Mouse (Mus musculus) R1 (cell line): ENCODE measurements around the gene Cisd2.

ENCODE experiments used
- DNase-seq: peaks from one replicate; pipeline ENCODE4 v3.0.0-alpha.2; 2018; ENCODE audit warnings: low read depth, low spot score

Cisd2 gene

DNA sequence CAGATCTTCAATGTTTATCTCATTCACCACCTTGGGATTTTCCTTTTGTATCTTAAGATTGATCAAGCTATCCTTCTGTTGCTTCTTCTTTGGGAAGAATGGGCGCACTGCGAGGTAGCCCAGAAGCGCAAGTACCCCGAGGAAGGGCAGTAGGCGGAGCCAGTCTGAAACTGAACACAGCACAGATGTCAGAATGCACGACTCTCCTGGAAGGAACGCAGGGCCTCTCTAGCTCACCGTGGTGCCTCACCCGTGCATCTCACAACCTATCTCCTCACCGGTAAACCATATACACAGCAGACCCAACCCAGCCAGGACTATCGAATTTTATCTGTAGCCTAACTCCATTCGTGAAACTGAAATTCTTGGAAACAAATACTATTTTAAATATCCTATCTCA lies 12.7 kb downstream of the Cisd2 start:
- DNase-seq: peak; percentile 36

DNA sequence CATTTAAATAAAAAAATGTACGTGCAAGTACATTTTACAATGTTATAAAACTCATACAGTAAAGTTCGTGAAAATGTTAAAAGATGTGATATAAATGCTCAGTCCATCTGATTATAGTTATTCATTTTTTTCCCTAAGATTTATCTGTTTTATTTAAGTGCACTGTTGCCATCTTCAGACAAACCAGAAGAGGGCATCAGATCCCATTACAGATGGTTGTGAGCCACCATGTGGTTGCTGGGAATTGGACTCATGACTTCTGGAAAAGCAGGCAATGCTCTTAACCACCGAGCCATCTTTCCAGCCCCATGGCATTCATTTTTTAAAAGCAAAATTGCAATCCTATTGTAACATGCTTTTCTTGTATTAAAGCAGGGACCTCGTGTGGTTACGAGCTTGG lies 14.5 kb downstream of the Cisd2 start:
- peak; percentile 68 for DNase-seq

DNA sequence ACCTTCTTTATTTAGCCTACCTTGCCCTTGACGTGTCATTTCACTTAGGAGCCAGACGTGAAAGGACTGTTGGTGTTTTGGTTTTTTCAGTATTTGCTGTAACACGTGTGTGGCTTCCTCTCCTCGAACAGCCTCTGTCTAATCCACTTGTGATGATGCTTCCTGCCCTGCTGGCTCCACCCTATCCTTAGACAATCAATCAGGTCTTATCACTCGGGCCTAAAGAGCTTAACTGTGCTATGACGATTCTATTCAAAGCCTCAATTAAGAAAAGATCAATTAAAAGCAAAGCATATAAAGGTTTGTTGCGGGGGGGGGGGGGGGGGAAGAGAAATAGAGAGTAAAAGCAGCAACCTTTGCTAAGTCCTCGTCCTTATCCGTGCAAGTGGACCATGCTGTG lies 16.4 kb downstream of the Cisd2 start:
- no peak for DNase-seq

DNA sequence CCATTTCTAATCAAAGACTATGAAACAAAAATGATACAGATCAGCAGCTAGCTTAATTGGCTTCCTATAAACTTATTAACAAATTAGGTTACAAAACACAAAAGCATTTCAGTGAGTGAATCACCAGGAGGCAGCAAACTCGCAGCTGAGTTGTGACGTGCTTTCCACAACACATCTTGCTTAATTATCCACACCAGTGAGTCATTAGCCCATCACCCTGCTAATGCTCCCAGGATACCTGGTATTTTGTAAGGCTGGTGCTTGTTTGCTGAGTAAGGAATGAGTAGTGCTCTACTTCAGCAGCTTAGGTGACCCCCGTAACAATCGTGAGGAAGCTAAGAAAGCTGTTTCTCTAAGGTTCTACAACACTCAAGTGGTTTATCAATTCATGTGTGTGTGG lies 19.1 kb downstream of the Cisd2 start:
- no peak for DNase-seq

DNA sequence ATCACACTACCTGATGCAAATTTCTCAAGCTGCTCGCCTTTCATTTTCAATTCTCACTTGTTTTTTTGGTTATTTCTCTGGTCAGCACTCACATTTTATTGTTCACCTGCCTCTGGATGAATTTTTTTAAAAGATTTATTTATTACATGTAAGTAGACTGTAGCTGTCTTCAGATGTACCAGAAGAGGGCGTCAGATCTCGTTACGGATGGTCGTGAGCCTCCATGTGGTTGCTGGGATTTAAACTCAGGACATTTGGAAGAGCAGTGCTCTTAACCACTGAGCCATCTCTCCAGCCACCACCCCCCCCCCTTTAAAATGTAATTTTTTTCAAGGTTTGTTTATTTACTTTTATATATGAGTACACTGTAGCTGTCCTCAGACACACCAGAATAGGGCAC lies 19.9 kb downstream of the Cisd2 start:
- DNase-seq: peak; percentile 61

DNA sequence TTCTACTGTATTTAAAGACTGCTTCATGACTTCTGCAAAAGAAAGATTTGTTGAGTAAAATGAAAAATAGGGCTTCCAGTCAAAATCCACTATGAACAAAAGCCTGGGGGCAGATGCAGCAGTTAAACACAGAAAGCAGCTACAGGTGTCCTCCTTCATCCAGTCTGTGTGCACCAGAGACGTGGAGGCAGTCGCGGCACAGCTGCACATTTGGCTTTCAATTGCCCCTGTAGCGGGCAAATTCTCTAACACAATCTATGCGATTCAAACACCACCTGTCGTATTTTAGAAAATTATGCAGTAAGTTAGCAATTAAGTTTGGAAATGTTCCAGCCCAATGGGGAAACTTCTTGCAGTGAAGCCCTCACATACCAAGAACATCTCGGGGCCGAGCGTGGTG lies 20.5 kb downstream of the Cisd2 start:
- no peak for DNase-seq

DNA sequence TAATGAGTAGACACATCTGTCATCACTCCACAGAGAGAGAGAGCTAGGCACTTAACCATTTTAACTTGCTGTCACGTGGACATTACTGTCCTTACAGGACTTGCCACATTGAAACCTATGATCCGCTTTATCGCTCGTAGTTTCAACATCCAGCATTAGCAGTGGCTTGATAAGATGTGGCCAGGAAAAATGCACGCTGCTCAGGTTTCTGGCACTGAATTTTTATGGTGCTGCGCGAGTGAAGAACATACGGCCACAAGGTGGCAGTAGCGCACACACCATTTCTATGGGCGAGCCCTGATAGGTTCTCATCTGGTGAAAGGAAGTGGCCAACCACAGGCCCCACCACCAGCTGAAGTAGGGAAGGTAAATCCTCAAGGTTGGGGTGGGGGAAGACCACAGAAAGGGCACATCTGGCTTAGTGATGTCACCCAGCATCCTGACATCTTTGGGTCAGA lies 21.5 kb downstream of the Cisd2 start:
- DNase-seq: peak; percentile 89

DNA sequence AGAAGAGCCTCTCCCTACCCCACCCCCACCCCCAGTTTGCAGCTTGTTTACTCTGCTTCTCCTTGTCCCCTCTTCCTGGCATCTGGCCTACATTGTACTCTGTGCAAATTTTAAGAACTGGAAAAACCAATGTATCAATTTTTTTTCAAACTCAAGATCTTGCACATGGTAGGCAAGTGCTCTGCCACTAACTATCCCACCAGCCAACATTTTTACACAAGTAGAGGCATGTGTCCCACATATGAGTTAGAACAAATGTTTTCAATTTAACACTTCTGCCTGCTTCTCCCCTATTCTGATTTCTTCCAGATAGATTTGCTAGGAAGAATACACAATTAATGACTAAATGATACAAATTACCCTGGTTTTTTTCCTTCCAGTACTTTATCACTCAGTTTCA lies 26.6 kb downstream of the Cisd2 start:
- no peak for DNase-seq

DNA sequence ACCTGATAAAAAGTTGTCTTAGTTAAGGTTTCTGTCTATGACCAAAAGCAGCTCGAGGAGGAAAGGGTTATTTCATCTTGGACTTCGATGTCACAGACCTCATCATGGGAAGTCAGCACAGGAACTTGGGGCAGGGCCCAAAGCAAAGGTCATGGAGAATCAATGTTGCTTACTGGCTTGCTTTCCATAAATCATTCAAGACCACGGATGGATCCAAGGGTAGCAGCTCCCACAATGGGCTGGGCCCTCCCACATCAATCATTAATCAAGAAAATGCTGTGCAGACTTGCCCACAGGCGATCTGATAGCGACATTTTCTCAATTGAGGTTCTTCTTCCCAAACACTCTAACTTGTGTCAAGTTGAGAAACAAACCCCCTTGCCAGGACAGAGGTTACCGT lies 27.6 kb downstream of the Cisd2 start:
- no peak for DNase-seq

DNA sequence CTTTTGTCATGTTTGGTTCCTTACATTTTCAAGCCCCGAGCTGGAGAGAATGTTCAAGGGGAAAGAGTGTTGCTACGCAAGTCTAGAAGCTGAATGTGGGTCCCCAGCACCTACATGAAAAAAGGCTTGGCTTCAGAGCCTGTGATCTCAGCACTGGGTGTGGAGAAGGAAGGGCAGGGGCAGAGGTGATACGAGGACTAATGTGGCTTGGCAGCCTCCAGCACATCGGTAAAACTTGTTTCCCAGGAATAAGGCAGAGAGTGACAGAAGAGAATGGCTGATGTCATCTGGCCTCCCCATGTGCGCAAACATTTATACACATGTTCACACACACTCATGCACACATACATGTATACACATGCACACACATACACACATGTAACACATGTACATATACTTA lies 28.6 kb downstream of the Cisd2 start:
- DNase-seq: no peak

DNA sequence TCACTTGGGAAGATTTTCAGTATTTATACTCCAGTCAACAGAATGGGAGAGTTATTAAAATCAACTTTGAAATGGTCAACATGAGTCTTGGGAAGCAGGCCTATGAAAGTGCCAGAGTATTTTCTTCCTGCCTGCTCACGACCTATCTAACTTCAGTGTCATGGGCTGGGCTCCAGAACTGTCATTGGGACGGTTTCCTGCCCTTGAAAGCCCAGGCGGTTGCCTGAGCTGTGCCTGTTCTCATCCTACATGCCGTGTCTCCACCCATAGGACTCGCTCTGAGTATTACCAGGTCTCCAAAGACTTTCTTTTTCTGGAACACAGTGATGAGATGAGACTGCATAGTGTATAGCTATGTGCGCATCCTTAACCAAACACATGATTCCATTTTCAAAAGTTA lies 30.5 kb downstream of the Cisd2 start:
- DNase-seq: no peak

DNA sequence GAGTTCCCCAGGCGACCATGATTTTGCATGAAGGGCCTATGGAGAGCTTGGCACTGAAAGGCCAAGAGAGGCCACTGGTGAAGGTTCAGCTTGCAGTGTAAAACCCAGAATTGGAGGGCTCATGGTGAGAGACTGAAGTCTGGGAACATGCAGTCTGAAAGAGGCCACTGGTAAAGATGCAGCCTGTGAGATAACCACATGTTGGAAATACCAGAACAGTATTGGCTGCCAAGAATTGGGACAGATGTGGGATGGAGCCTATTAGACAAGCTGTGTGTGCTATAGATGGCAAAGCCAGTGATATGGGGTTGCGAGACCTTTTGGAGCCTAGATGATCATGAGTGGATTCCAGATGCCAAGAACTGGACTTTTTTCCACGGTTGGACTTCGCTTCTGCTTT lies 43.9 kb downstream of the Cisd2 start:
- DNase-seq: no peak

DNA sequence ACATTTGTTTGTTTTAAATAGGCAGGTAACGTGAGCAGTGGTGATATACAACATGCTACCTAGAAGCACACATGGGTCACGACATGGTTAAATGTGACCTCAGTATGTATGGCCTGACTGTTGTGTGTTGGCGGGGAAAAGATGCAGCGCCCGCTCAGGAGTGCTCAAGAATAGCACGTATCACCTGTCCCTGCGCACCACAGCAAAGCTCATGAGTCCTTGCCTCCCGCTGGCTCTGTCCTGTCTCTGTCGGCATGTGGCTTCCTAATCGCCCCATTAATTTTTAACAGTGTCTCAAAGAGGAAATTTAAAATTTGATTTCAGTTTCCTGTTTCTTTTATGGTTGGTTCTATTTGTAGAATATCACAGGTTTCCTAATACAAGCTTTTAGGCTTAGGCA lies 46.3 kb downstream of the Cisd2 start:
- no peak for DNase-seq

DNA sequence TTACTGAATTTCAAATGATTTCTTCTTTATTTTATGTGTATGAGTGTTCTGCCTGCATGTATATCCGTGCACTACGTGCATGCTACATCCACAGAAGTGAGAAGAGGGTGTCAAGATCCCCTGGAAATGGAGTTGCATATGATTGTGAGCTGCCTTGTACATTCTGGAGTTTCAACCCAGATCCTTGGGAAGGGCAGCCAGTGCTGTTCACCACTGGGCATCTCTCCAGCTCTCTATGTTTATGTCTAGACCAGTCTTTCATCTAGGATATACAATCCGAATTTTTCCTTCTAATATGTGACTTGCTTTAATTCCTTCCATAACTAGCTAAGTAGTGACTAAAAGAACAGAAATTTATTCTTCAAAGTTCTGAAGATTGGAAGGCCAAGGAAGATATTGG lies 47.9 kb downstream of the Cisd2 start:
- no peak for DNase-seq

DNA sequence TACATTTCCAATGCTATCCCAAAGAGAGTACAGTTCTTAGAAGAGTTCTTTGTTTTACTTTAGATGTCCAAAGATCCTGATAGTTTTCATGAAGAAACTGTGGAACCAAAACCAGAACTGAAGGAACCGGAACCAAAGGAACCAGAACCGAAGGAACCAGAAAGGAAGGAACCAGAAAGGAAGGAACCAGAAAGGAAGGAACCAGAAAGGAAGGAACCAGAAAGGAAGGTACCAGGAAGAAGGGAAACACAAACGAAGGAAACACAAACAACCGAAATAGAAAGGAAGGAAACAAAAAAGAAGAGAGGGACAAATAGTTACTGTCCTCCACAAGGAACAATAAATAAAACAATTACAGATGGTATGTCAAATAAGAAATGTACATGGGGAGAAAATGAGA lies 66.3 kb downstream of the Cisd2 start:
- DNase-seq: no peak
